Mouse (Mus musculus): ENCODE data around the gene Pwwp2b. TPM values are rescaled to one million over a fixed set of nuclear protein-coding genes. Genes with fewer than 3 reads are reported as not detected.

The Pwwp2b gene
- polyA plus RNA-seq, 1 experiment from 2014 or later = 10.1 TPM

- peaks cover 40% of the 10 kb centered on the region for H3K4me1 ChIP-seq
- peak overlapping the region; percentile 37; the same call in 1 of the 2 replicates for H3K27ac ChIP-seq
- peak overlapping the region; percentile 73 for H3K9ac ChIP-seq
- H3K27me3 ChIP-seq = peaks cover 10% of the 10 kb centered on the region; the same call in 1 of the 2 replicates
- no peaks in the 10 kb centered on the region for H3K9me3 ChIP-seq
- peak overlapping the region; percentile 66 for H3K4me3 ChIP-seq
- H3K36me3 ChIP-seq = no peaks in the 10 kb centered on the region
- no peak for ATAC-seq (ENCODE audit: insufficient number of reproducible peaks, insufficient read depth, low FRiP score, low TSS enrichment)
- H3K4me2 ChIP-seq (replicated peaks) = peak overlapping the region; percentile 95
- under 1% methylated on average over 45 of the region's 45 CpGs for WGBS
These were observed 528 bp downstream of the Pwwp2b start for GRCm38 (mm10) chr7:139248615-139249405.

GRCm38 (mm10) chr7:139249406-139250210 lies 1.3 kb downstream of the Pwwp2b start:
- Histone ChIP-seq H3K4me3 (peak overlapping the region; percentile 66; the same call in 1 of the 2 replicates), H3K4me1 (peaks cover 40% of the 10 kb centered on the region), H3K9ac (peak overlapping the region; percentile 73; the same call in 1 of the 2 replicates), H3K27ac (no peak overlapping the region), H3K4me2 (replicated peaks) (peak overlapping the region; percentile 95), H3K36me3 (no peaks in the 10 kb centered on the region), H3K9me3 (no peaks in the 10 kb centered on the region), H3K27me3 (peaks cover 10% of the 10 kb centered on the region; the same call in 1 of the 2 replicates)
- 40% methylated on average over 7 of the region's 7 CpGs for WGBS
- no peak for ATAC-seq (ENCODE audit: insufficient number of reproducible peaks, insufficient read depth, low FRiP score, low TSS enrichment)

DNA sequence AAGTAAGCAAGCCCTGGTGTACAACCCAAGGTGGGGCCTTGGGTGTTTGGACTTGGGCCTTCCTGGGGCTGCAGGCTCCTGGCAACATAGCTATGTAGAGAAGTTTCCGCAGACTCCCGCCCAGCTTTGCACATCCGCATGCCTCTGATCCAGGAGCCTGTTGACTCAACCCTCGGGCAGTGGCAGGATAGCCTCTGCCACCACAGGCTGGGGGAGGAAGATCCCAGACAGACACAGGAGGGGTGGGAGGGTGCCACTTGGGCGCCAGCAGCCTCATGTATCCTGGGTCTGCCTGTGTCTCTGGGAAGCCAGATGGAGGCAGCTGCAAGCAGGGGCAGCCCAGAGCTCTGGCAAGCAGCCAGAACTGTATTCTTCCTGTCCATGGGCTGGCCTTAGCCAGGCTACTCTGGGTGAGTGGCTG lies 3.6 kb downstream of the Pwwp2b start:
- Histone ChIP-seq H3K36me3 (peaks cover 12% of the 10 kb centered on the region), H3K4me1 (peaks cover 38% of the 10 kb centered on the region), H3K9ac (no peak overlapping the region; the same call in 1 of the 2 replicates), H3K27ac (no peak overlapping the region), H3K27me3 (peaks cover 10% of the 10 kb centered on the region; the same call in 1 of the 2 replicates), H3K4me3 (no peak overlapping the region), H3K9me3 (no peaks in the 10 kb centered on the region), H3K4me2 (replicated peaks) (no peak overlapping the region)
- 83% methylated on average over 5 of the region's 5 CpGs for WGBS
- ATAC-seq (ENCODE audit: insufficient number of reproducible peaks, insufficient read depth, low FRiP score, low TSS enrichment) = no peak

GRCm38 (mm10) chr7:139252566-139252965 lies 4.3 kb downstream of the Pwwp2b start:
- ATAC-seq (ENCODE audit: insufficient number of reproducible peaks, insufficient read depth, low FRiP score, low TSS enrichment) = no peak
- Histone ChIP-seq H3K9ac (no peak overlapping the region), H3K9me3 (no peaks in the 10 kb centered on the region), H3K36me3 (peaks cover 12% of the 10 kb centered on the region), H3K4me1 (peaks cover 32% of the 10 kb centered on the region), H3K4me2 (replicated peaks) (no peak overlapping the region), H3K27ac (no peak overlapping the region), H3K4me3 (no peak overlapping the region), H3K27me3 (peaks cover 10% of the 10 kb centered on the region; the same call in 1 of the 2 replicates)
- 90% methylated on average over 7 of the region's 7 CpGs for WGBS

DNA sequence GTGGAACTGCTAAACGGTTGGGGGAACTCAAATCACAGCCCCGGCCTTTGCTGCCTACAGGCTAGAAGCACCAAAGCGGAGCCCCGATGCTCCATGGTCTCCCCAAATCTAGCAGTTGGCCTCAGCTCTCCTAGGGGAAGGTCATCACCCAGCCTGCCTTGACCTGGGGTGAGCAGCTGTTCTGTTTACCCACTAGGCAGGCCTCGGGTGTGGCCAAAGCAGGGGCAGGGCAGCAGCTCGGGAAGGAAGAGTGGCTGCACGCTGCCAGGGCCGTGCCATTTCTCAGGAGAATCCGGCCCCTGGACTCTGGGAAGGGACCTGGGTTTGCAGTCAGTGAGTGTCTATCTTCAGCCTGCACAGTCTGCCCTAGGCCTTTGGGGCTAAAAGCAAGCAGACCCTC lies 4.7 kb downstream of the Pwwp2b start:
- Histone ChIP-seq H3K36me3 (peaks cover 12% of the 10 kb centered on the region), H3K4me3 (no peak overlapping the region), H3K9ac (no peak overlapping the region), H3K4me1 (peaks cover 29% of the 10 kb centered on the region), H3K4me2 (replicated peaks) (no peak overlapping the region), H3K27ac (no peak overlapping the region), H3K9me3 (no peaks in the 10 kb centered on the region), H3K27me3 (peaks cover 10% of the 10 kb centered on the region; the same call in 1 of the 2 replicates)
- 70% methylated on average over 9 of the region's 9 CpGs for WGBS
- ATAC-seq (ENCODE audit: insufficient number of reproducible peaks, insufficient read depth, low FRiP score, low TSS enrichment) = no peak

- Histone ChIP-seq H3K4me3 (no peak overlapping the region), H3K27ac (no peak overlapping the region), H3K4me2 (replicated peaks) (no peak overlapping the region), H3K36me3 (peaks cover 12% of the 10 kb centered on the region), H3K9ac (no peak overlapping the region), H3K4me1 (peaks cover 29% of the 10 kb centered on the region), H3K27me3 (peaks cover 10% of the 10 kb centered on the region; the same call in 1 of the 2 replicates), H3K9me3 (no peaks in the 10 kb centered on the region)
- 61% methylated on average over 3 of the region's 3 CpGs for WGBS
- ATAC-seq (ENCODE audit: insufficient number of reproducible peaks, insufficient read depth, low FRiP score, low TSS enrichment) = no peak
These were observed 5.2 kb downstream of the Pwwp2b start for GRCm38 (mm10) chr7:139253462-139253861.

DNA sequence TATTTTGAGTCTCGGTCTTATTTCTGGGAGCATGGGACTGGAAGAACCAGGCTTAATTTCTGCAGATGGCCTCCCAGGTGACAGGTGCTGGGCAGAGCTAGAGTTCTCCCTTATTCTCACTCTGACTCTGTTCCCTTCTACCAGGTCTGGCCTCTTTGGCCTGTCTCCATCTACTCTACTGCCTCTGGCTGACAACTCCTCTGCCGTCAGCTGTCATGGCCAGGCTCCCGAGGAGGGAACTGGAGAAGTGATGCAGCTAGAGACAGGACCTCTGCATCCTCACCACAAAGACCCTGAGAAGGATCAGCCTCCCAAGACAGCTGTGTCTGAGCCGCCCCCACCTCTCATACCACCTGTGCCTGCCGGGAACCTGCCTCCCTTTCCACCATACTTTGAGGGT lies 6.3 kb downstream of the Pwwp2b start:
- no peak overlapping the region for H3K27ac ChIP-seq
- H3K4me3 ChIP-seq = no peak overlapping the region
- H3K27me3 ChIP-seq = peaks cover 6% of the 10 kb centered on the region; the same call in 1 of the 2 replicates
- WGBS = 81% methylated on average over 5 of the region's 5 CpGs
- peaks cover 12% of the 10 kb centered on the region for H3K36me3 ChIP-seq
- H3K4me2 ChIP-seq (replicated peaks) = no peak overlapping the region
- ATAC-seq (ENCODE audit: insufficient number of reproducible peaks, insufficient read depth, low FRiP score, low TSS enrichment) = no peak
- H3K9me3 ChIP-seq = no peaks in the 10 kb centered on the region
- no peak overlapping the region for H3K9ac ChIP-seq
- peaks cover 21% of the 10 kb centered on the region for H3K4me1 ChIP-seq

DNA sequence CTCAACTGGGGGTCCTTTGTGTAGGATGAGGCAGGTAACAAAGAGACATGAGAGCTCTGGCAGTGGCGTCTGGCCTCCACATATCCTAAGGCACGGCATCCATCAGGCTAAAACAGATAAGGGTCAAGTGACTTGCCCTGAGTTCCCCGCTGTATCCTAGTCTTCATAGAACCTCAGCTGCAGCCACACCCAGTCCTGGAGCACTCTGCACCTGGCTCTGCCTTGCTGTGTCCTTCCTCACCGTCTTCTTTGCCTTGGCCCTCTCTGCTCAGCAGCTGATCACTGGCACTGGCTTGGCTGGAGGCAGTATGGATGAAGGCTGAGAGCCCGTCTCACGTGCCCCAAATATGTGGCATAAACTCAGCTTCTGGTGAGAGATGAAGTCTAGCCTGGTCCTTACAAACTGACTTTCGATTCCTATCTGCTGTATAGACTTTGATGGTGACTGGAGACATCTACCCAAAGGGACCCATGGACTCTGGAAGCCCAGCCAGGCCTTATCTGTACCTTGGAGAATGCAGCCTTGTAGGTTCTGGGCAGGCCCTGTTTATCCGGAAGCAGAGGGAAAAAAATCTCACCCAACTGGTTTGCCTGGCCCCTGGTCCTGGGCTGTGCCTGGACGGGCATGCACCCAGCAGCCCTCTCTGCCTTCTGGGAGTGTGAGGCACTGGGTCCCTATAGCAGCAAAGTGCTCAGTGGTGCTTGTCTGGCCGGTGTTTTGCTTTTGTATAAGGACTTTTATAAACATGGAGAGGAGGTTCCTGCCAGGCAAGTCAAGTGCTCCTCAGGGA lies 9.7 kb downstream of the Pwwp2b start:
- H3K4me3 ChIP-seq = no peak overlapping the region
- 67% methylated on average over 10 of the region's 10 CpGs for WGBS
- no peaks in the 10 kb centered on the region; the same call in 1 of the 2 replicates for H3K9me3 ChIP-seq
- no peaks in the 10 kb centered on the region for H3K27me3 ChIP-seq
- no peak overlapping the region for H3K9ac ChIP-seq
- peaks cover 12% of the 10 kb centered on the region for H3K36me3 ChIP-seq
- 0 out of 2 replicates have a peak, but pooled peaks cover under 1% of the 10 kb centered on the region for H3K4me1 ChIP-seq
- H3K27ac ChIP-seq = no peak overlapping the region
- no peak overlapping the region for H3K4me2 ChIP-seq (replicated peaks)
- ATAC-seq (ENCODE audit: insufficient number of reproducible peaks, insufficient read depth, low FRiP score, low TSS enrichment) = peak; percentile 62; the same call in 1 of the 2 replicates

GRCm38 (mm10) chr7:139264337-139264736 lies 16.1 kb downstream of the Pwwp2b start:
- no peak for ATAC-seq (ENCODE audit: insufficient number of reproducible peaks, insufficient read depth, low FRiP score, low TSS enrichment)
- Histone ChIP-seq H3K4me3 (no peak overlapping the region), H3K4me1 (peaks cover 9% of the 10 kb centered on the region; the same call in 1 of the 2 replicates), H3K27me3 (no peaks in the 10 kb centered on the region), H3K9ac (no peak overlapping the region), H3K27ac (no peak overlapping the region), H3K9me3 (no peaks in the 10 kb centered on the region; the same call in 1 of the 2 replicates), H3K36me3 (no peaks in the 10 kb centered on the region), H3K4me2 (replicated peaks) (no peak overlapping the region)
- 24% methylated on average over 4 of the region's 4 CpGs for WGBS

GRCm38 (mm10) chr7:139265634-139266033 lies 17.4 kb downstream of the Pwwp2b start:
- Histone ChIP-seq H3K27ac (no peak overlapping the region), H3K9ac (no peak overlapping the region), H3K27me3 (no peaks in the 10 kb centered on the region), H3K36me3 (no peaks in the 10 kb centered on the region), H3K4me1 (peaks cover 9% of the 10 kb centered on the region; the same call in 1 of the 2 replicates), H3K9me3 (no peaks in the 10 kb centered on the region; the same call in 1 of the 2 replicates), H3K4me2 (replicated peaks) (no peak overlapping the region), H3K4me3 (no peak overlapping the region)
- no peak for ATAC-seq (ENCODE audit: insufficient number of reproducible peaks, insufficient read depth, low FRiP score, low TSS enrichment)
- 75% methylated on average over 6 of the region's 6 CpGs for WGBS

GRCm38 (mm10) chr7:139266431-139266830 lies 18.1 kb downstream of the Pwwp2b start:
- no peak overlapping the region for H3K4me3 ChIP-seq
- no peak for ATAC-seq (ENCODE audit: insufficient number of reproducible peaks, insufficient read depth, low FRiP score, low TSS enrichment)
- H3K9me3 ChIP-seq = no peaks in the 10 kb centered on the region; the same call in 1 of the 2 replicates
- H3K27me3 ChIP-seq = no peaks in the 10 kb centered on the region
- no peak overlapping the region for H3K9ac ChIP-seq
- H3K27ac ChIP-seq = no peak overlapping the region
- peaks cover 9% of the 10 kb centered on the region; the same call in 1 of the 2 replicates for H3K4me1 ChIP-seq
- WGBS = 78% methylated on average over 6 of the region's 6 CpGs
- H3K36me3 ChIP-seq = no peaks in the 10 kb centered on the region
- H3K4me2 ChIP-seq (replicated peaks) = no peak overlapping the region

Data from embryonic facial prominence, embryonic 12.5 days (tissue).